Mouse (Mus musculus): ENCODE measurements around the gene Gm5414.

The Gm5414 gene

GRCm38 (mm10) chr15:101627884-101628283 is at the start of gene Gm5414:
TSS of gene Gm5414 (minus strand) at chr15:101628188.
- no peak for DNase-seq

DNA sequence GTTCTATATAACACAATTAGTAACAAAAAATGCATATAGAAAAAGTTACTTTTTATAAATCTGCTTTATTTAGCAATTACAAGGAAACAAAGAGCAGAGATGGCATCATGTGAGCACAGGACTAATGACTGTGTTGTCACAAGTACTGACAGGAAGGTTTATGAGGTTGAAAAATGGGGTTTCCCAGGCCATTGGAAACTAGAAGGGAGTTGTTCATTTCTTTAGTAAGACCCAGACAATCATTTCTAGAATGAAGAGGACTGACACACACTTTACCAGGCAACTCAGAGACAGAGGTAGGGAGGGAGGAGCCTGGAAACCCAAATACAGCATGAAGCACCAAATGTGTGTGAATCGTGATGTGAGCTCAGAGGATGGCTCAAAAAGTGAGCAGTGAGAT is 48.0 kb upstream of the Gm5414 start:
- no peak for DNase-seq

GRCm38 (mm10) chr15:101652736-101653265 is 24.8 kb upstream of the Gm5414 start:
- DNase-seq = no peak

DNA sequence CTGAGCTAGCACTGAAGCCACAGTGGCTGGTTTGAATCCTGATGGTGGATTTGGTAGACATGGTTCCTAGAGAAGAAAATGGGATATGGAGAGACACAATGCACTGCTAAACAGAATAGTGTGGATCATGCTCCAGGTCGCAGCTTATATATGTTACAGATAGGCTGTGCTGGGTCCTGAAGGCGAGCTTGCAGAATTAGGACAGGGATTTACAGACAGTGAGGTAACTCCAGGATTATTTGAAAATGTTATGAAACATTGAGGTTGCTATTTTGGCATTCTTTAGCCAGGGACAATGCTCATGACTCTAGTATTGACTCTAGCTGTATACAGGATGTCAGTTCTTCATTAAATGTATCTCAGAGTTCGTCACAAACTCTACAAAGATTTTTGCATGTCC is 19.3 kb upstream of the Gm5414 start, which contains the start of gene Gm5478:
Gene Gm5478, minus strand, starts transcription at position 101 of the 400 bp plus-strand sequence.
- no peak for DNase-seq

- no peak for DNase-seq
Observed at GRCm38 (mm10) chr15:101599123-101599522, 28.9 kb downstream of the Gm5414 start.

DNA sequence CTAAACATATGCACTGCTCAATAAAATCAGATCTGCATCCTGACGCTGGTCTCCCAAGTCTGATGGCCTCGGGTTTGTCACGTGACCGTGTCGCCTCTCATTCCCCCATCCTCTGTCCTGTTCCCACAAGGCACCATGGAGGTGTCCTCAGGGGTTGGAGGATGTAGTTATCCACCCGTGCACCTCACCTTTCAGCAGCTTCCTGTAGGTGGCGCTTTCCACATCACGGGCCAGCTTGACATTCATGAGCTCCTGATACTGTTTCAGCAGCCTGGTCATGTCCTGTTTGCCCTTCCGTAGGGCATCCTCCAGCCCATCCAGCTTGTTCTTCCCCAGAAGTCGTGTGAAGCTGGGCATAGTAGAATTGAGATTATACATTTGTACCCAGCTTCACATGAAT is 39.8 kb downstream of the Gm5414 start:
- DNase-seq = no peak

DNA sequence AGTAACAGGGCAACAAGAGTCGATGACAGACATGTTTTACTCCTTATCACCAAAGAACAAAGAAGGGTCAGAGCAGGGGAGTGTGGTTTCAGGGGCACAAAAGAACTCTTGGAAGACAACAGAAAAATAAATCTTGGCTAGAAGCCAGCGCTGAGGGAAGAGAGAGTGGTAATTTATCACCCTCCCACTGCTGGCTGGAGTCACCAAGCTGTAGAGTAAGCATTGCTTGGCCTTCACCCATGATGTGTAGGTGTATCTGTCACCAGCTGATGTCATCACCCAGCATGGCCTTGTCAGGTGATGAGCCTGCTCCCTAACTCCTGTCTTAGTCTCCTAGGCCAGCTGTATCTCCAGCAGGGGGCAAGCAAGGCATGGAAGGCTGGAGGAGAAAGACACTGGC is 43.5 kb downstream of the Gm5414 start:
- no peak for DNase-seq

DNA sequence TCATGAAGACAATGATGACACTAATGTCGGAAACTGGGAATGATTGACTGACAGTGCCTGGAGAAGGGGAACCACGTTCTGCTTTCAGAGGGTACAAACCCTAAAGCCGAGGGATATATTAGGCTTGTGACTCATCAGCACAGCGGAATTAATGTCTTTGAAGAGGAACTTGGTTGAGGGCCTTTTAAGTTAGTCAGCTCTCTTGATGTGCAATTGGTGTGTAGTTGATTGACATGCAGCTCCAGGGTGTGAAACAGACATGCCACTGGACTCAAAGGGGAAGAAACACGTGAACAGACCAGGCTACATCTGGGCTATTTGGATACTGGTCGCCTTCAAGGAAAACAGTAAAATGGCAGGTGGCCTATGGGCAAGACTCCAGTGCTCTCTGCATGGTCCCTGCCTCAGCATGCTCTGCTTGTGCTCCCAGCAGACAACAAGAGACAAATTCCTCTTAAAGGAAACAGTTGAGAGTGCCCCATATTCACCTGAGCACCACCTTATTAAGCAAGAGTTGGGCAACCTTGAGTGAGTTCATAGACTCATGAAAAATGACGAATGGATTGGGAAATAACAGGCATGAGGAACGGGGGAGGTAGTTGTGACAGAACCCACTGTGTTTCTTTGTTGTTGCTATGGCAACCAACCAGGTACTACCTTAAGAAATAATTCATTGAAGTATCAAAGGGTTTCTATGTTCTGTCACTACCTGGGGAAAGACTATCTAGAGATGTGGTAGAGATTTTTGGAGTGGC is 44.6 kb downstream of the Gm5414 start:
- DNase-seq = no peak

GRCm38 (mm10) chr15:101581701-101582100 is 46.3 kb downstream of the Gm5414 start:
- no peak for DNase-seq

GRCm38 (mm10) chr15:101575506-101575905 is 52.5 kb downstream of the Gm5414 start:
- no peak for DNase-seq
